Mouse (Mus musculus) heart, postnatal 0 days (tissue): ENCODE measurements around the gene Gm21820.
"Not testable (repeated sequence)": the region's sequence is repeated elsewhere in the genome, so short reads cannot be mapped to it uniquely, and the experiment has no call there.

Experiments
- CTCF ChIP-seq: IDR thresholded peaks from 2 replicates; pipeline ENCODE4 v1.5.1; 2016; ENCODE audit warnings: antibody characterized with exemption, control low read depth, low read depth
- EP300 ChIP-seq: IDR thresholded peaks from 2 replicates; pipeline ENCODE4 v1.6.1; 2016; ENCODE audit warnings: antibody characterized with exemption, low read depth

- TF ChIP-seq EP300, CTCF: not testable (repeated sequence)
Observed at GRCm38 (mm10) chrY:5249341-5249740, at the start of gene Gm21820.
